Mouse (Mus musculus) gastrocnemius, postnatal 36 days (tissue): ENCODE data around the gene Sar1b. TPM values are rescaled to one million over a fixed set of nuclear protein-coding genes. Genes with fewer than 3 reads are reported as not detected.

ENCODE experiments used
- DNase-seq, 2 experiments: peaks; one replicate each; pipeline ENCODE4 v3.0.0; 2022
- intact Hi-C: fragments of 180-260 bp; cut with DNase I; formaldehyde crosslinking; loops from one replicate; pipeline ENCODE4 v1.15.1; 2025
- total RNA-seq, 2 experiments: library from RNA; stranded (reverse); gene quantifications; 2 replicates each; pipeline ENCODE4 v1.2.3; 2021

Sar1b gene
- total RNA-seq, 2 experiments from 2014 or later, result 428 to 446 TPM

GRCm38 (mm10) chr11:51820861-51821260 lies 57.4 kb downstream of the Sar1b start:
- DNase-seq, result peak; percentile 80 to 81
- intact Hi-C loops, result loop anchor here (2.0 kb wide), 1 partner anchor 146 kb away; the partner anchor contains the start of gene Cdkn2aipnl

GRCm38 (mm10) chr11:51822736-51823135 lies 59.2 kb downstream of the Sar1b start:
- DNase-seq, result no peak
- intact Hi-C loops, result no loop called here

- no peak for DNase-seq
- intact Hi-C loops, result no loop called here
Observed at GRCm38 (mm10) chr11:51823271-51823670, 59.8 kb downstream of the Sar1b start.

- peak in 1 of 2 experiments; percentile 44 for DNase-seq
- intact Hi-C loops, result loop anchor here (2.0 kb wide), 1 partner anchor 25 kb away; no protein-coding TSS in a partner anchor
Observed at GRCm38 (mm10) chr11:51823963-51824753, 60.7 kb downstream of the Sar1b start.

GRCm38 (mm10) chr11:51824867-51825424 lies 61.5 kb downstream of the Sar1b start:
- no peak for DNase-seq
- intact Hi-C loops, result loop anchor here (2.0 kb wide), 1 partner anchor 24 kb away; no protein-coding TSS in a partner anchor

GRCm38 (mm10) chr11:51831962-51832909 lies 68.7 kb downstream of the Sar1b start:
- no peak for DNase-seq
- intact Hi-C loops, result no loop called here

GRCm38 (mm10) chr11:51832992-51833391 lies 69.5 kb downstream of the Sar1b start:
- intact Hi-C loops, result no loop called here

GRCm38 (mm10) chr11:51833393-51834066 lies 70.0 kb downstream of the Sar1b start:
- intact Hi-C loops, result no loop called here
- no peak for DNase-seq

More at GRCm38 (mm10) chr11:51832992-51833391, 69.5 kb downstream of the Sar1b start:
- no peak for DNase-seq

GRCm38 (mm10) chr11:51834067-51834411 lies 70.6 kb downstream of the Sar1b start:
- DNase-seq, result no peak
- intact Hi-C loops, result no loop called here

- intact Hi-C loops, result no loop called here
Observed at GRCm38 (mm10) chr11:51835598-51835997, 72.1 kb downstream of the Sar1b start.

GRCm38 (mm10) chr11:51836506-51836905 lies 73.0 kb downstream of the Sar1b start:
- no peak for DNase-seq
- intact Hi-C loops, result no loop called here

More at GRCm38 (mm10) chr11:51835598-51835997, 72.1 kb downstream of the Sar1b start:
- DNase-seq, result no peak

GRCm38 (mm10) chr11:51837164-51838153 lies 74.0 kb downstream of the Sar1b start:
- DNase-seq, result peak in 1 of 2 experiments; percentile 46
- intact Hi-C loops, result no loop called here

GRCm38 (mm10) chr11:51839106-51839505 lies 75.6 kb downstream of the Sar1b start:
- intact Hi-C loops, result no loop called here
- no peak for DNase-seq

GRCm38 (mm10) chr11:51839973-51840372 lies 76.5 kb downstream of the Sar1b start:
- DNase-seq, result no peak
- intact Hi-C loops, result no loop called here

GRCm38 (mm10) chr11:51840657-51841056 lies 77.2 kb downstream of the Sar1b start:
- DNase-seq, result no peak
- intact Hi-C loops, result no loop called here

- DNase-seq, result peak in 1 of 2 experiments; percentile 27
- intact Hi-C loops, result no loop called here
Observed at GRCm38 (mm10) chr11:51841149-51841548, 77.7 kb downstream of the Sar1b start.
